Mouse (Mus musculus) neural tube, embryonic 13.5 days (tissue): ENCODE results near the gene Sco2. TPM values are rescaled to one million over a fixed set of nuclear protein-coding genes. Genes with fewer than 3 reads are reported as not detected.

Experiments
- polyA plus RNA-seq: library from polyadenylated mRNA; unstranded; fragments of >200 nt; fragmentation: Nextera tagmentation; extraction: Ambion mirVana; gene quantifications from 2 replicates; pipeline ENCODE4 v1.2.1, GENCODE M21; 2015

Gene Sco2
- polyA plus RNA-seq, 1 experiment from 2014 or later = 10.9 TPM

Other genes with a start within 250 kb of the Sco2 start
- 23.9 and 26.7 TPM in 2 replicates for gene Hdac10, start 245.1 kb downstream of the Sco2 start, polyA plus RNA-seq
- 6.7 and 7.0 TPM in 2 replicates for gene Mapk12, start 233.1 kb downstream of the Sco2 start, polyA plus RNA-seq
- gene Mapk11, start 224.2 kb downstream of the Sco2 start, polyA plus RNA-seq = 35.8 and 40.2 TPM in 2 replicates
- gene Plxnb2, start 193.1 kb downstream of the Sco2 start, polyA plus RNA-seq = 89.8 and 94.5 TPM in 2 replicates
- 68.9 and 71.8 TPM in 2 replicates for gene Dennd6b, start 177.3 kb downstream of the Sco2 start, polyA plus RNA-seq
- 64.8 and 76.9 TPM in 2 replicates for gene Ppp6r2, start 162.3 kb downstream of the Sco2 start, polyA plus RNA-seq
- 81.8 and 90.0 TPM in 2 replicates for gene Sbf1, start 58.5 kb downstream of the Sco2 start, polyA plus RNA-seq
- gene Adm2, start 51.1 kb downstream of the Sco2 start, polyA plus RNA-seq = not detected in 2 replicates
- not detected in 2 replicates for gene Miox, start 39.4 kb downstream of the Sco2 start, polyA plus RNA-seq
- gene Lmf2, start 18.2 kb downstream of the Sco2 start, polyA plus RNA-seq = 34.1 and 35.1 TPM in 2 replicates
- gene Ncaph2, start 18.1 kb downstream of the Sco2 start, polyA plus RNA-seq = 101 and 117 TPM in 2 replicates
- gene Tymp, start 3.2 kb upstream of the Sco2 start, polyA plus RNA-seq = 2.0 and 2.2 TPM in 2 replicates
- 0.27 and 1.9 TPM in 2 replicates for gene Odf3b, start 5.4 kb upstream of the Sco2 start, polyA plus RNA-seq
- not detected in 2 replicates for gene Klhdc7b, start 11.1 kb upstream of the Sco2 start, polyA plus RNA-seq
- not detected in 2 replicates for gene Syce3, start 36.7 kb upstream of the Sco2 start, polyA plus RNA-seq
- 0.73 and 1.7 TPM in 2 replicates for gene Cpt1b, start 52.0 kb upstream of the Sco2 start, polyA plus RNA-seq
- gene C730034F03Rik, start 55.7 kb upstream of the Sco2 start, polyA plus RNA-seq = 6.1 and 7.3 TPM in 2 replicates
- 0.17 TPM in 1 of 2 replicates, not detected in the other for gene Gm44502, start 55.9 kb upstream of the Sco2 start, polyA plus RNA-seq
- gene Chkb, start 56.1 kb upstream of the Sco2 start, polyA plus RNA-seq = 81.4 and 82.2 TPM in 2 replicates
- 77.3 and 78.0 TPM in 2 replicates for gene Mapk8ip2, start 80.1 kb upstream of the Sco2 start, polyA plus RNA-seq
- gene Arsa, start 103.6 kb upstream of the Sco2 start, polyA plus RNA-seq = 18.4 and 19.1 TPM in 2 replicates
- gene Shank3, start 125.8 kb upstream of the Sco2 start, polyA plus RNA-seq = 6.5 and 8.0 TPM in 2 replicates
- 0.48 and 1.5 TPM in 2 replicates for gene Acr, start 194.5 kb upstream of the Sco2 start, polyA plus RNA-seq
- 70.7 and 82.4 TPM in 2 replicates for gene Rabl2, start 218.1 kb upstream of the Sco2 start, polyA plus RNA-seq